In the genomic region with DNA sequence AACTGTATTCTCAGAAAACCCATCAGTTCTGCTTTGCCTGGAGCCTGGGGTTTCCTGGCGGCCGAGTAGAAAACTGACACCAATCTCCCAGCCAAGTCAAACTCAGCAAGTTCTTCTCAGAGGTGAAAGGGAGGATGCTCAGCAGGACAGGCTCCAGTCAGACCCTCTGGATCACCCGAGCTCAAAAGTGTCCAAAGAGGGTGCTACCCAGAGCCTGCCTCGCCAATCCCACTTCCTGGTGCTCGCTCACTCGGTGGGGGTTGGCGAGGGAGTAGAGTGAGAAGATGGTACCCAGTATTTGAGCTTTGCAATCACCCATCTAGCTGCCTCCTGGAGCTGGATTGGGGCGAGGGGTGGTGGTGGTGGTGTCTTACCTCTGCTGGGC, we compare ENCODE assay signal across 11 mouse cellular contexts. TPM values are rescaled to one million over a fixed set of nuclear protein-coding genes. Genes with fewer than 3 reads are reported as not detected.
A peak's percentile ranks its signal among the peaks of the same experiment; 100 is the strongest.
DNase-seq lines count a peak whose midpoint lies in the region; ATAC-seq lines count a peak whose summit lies in the region.
"Had no signal": no experiment of that assay in that cellular context is flagged by ENCODE, and none has a peak within 500 bp of the region (broad histone marks: within the 10 kb centered on the region; RNA-seq: fewer than 3 reads in every experiment).

No protein-coding gene starts in this region.

- DNase-seq in heart, postnatal 10 days, result no peak
- no peak for DNase-seq in neural tube, embryonic 10.5 days (ENCODE audit: extremely low spot score, low spot score)
- no peak for DNase-seq in limb, embryonic 10.5 days (ENCODE audit: low spot score)
- no peak for DNase-seq in layer of hippocampus, adult 9-11 months
- no peak for DNase-seq in layer of hippocampus, postnatal 14 days (ENCODE audit: low spot score in 2 of 2)

- H3K4me3 ChIP-seq in heart, embryonic 11.5 days (ENCODE audit: low read depth, low read length), result 0 out of 2 replicates have a peak overlapping the region, but pooled peaks have one; percentile 34
- H3K4me3 ChIP-seq in neural tube, embryonic 12.5 days, result no peak overlapping the region
- peak overlapping the region; percentile 39; the same call in 1 of the 2 replicates for H3K4me3 ChIP-seq in limb, embryonic 10.5 days
- H3K4me3 ChIP-seq in stomach, embryonic 16.5 days (replicated peaks; ENCODE audit: low read length), result peak overlapping the region; percentile 42

- no peaks in the 10 kb centered on the region for H3K36me3 ChIP-seq in heart, embryonic 11.5 days (ENCODE audit: control insufficient read depth, insufficient read depth, low read length)
- no peaks in the 10 kb centered on the region for H3K36me3 ChIP-seq in neural tube, embryonic 12.5 days
- no peaks in the 10 kb centered on the region for H3K36me3 ChIP-seq in limb, embryonic 10.5 days
- no peaks in the 10 kb centered on the region for H3K36me3 ChIP-seq in stomach, embryonic 16.5 days (ENCODE audit: control insufficient read depth, insufficient read depth, low read length)
- H3K36me3 ChIP-seq: limb, embryonic 13.5 days had no signal

- 32% methylated on average over 8 of the region's 8 CpGs for WGBS in heart, embryonic 11.5 days (ENCODE audit: insufficient replicate concordance)
- WGBS in neural tube, embryonic 12.5 days, result 41% methylated on average over 8 of the region's 8 CpGs
- 47% methylated on average over 8 of the region's 8 CpGs for WGBS in limb, embryonic 10.5 days
- 53% methylated on average over 8 of the region's 8 CpGs for WGBS in stomach, embryonic 16.5 days

- no peak for ATAC-seq in heart, embryonic 11.5 days (replicated peaks; ENCODE audit: insufficient number of reproducible peaks, low FRiP score, low TSS enrichment)
- ATAC-seq in neural tube, embryonic 12.5 days (ENCODE audit: low FRiP score, low read depth), result no peak
- no peak for ATAC-seq in stomach, embryonic 16.5 days (ENCODE audit: insufficient read depth, low FRiP score)

- peaks cover 52% of the 10 kb centered on the region for H3K27me3 ChIP-seq in heart, embryonic 11.5 days (ENCODE audit: control insufficient read depth, insufficient read depth, low read length)
- peaks cover 47% of the 10 kb centered on the region for H3K27me3 ChIP-seq in neural tube, embryonic 12.5 days (replicated peaks)
- peaks cover 67% of the 10 kb centered on the region for H3K27me3 ChIP-seq in limb, embryonic 10.5 days (ENCODE audit: low read depth, poor library complexity, severe bottlenecking)
- peaks cover 3% of the 10 kb centered on the region; the same call in 1 of the 2 replicates for H3K27me3 ChIP-seq in stomach, embryonic 16.5 days (ENCODE audit: control insufficient read depth, insufficient read depth, low read length)

- H3K9me3 ChIP-seq in heart, embryonic 11.5 days (replicated peaks; ENCODE audit: control insufficient read depth, low read length), result no peaks in the 10 kb centered on the region
- H3K9me3 ChIP-seq in neural tube, embryonic 12.5 days, result no peaks in the 10 kb centered on the region
- no peaks in the 10 kb centered on the region for H3K9me3 ChIP-seq in limb, embryonic 10.5 days (replicated peaks)
- H3K9me3 ChIP-seq in stomach, embryonic 16.5 days (replicated peaks; ENCODE audit: control insufficient read depth, low read length), result no peaks in the 10 kb centered on the region
- H3K9me3 ChIP-seq: limb, embryonic 13.5 days had no signal

- peaks cover 8% of the 10 kb centered on the region; the same call in 1 of the 2 replicates for H3K4me1 ChIP-seq in heart, embryonic 11.5 days (ENCODE audit: control insufficient read depth, insufficient read depth, low read length)
- peaks cover 11% of the 10 kb centered on the region for H3K4me1 ChIP-seq in neural tube, embryonic 12.5 days
- peaks cover 13% of the 10 kb centered on the region for H3K4me1 ChIP-seq in limb, embryonic 10.5 days
- H3K4me1 ChIP-seq in stomach, embryonic 16.5 days (ENCODE audit: control insufficient read depth, insufficient read depth, low read length), result peaks cover 11% of the 10 kb centered on the region; the same call in 1 of the 2 replicates

- H3K4me2 ChIP-seq in heart, embryonic 11.5 days, result peak overlapping the region; percentile 60
- H3K4me2 ChIP-seq in neural tube, embryonic 12.5 days (replicated peaks), result 0 out of 2 replicates have a peak overlapping the region, but pooled peaks have one; percentile 50
- H3K4me2 ChIP-seq in stomach, embryonic 16.5 days (ENCODE audit: low read depth, low read length), result peak overlapping the region; percentile 61; the same call in 1 of the 2 replicates

- no peak overlapping the region for H3K9ac ChIP-seq in heart, embryonic 11.5 days (ENCODE audit: low read depth, low read length)
- no peak overlapping the region for H3K9ac ChIP-seq in neural tube, embryonic 12.5 days
- H3K9ac ChIP-seq in stomach, embryonic 16.5 days (ENCODE audit: low read length), result peak overlapping the region; percentile 60
- H3K9ac ChIP-seq: hindbrain, embryonic 14.5 days had no signal

- intact Hi-C loops in heart, postnatal 10 days (cut with DNase I), result loop anchor here (5.0 kb wide), 1 partner anchor 39 kb away; no protein-coding TSS in a partner anchor

- H3K27ac ChIP-seq in heart, embryonic 11.5 days (ENCODE audit: low read depth, low read length), result no peak overlapping the region
- no peak overlapping the region for H3K27ac ChIP-seq in neural tube, embryonic 12.5 days
- H3K27ac ChIP-seq in limb, embryonic 10.5 days, result no peak overlapping the region
- H3K27ac ChIP-seq in stomach, embryonic 16.5 days (ENCODE audit: low read length), result no peak overlapping the region
- H3K27ac ChIP-seq: hindbrain, embryonic 14.5 days; limb, embryonic 13.5 days had no signal

RNA-seq across cellular contexts. Expression of a gene that starts 1.3 kb away (rescaled TPM):
- polyA plus RNA-seq in heart, embryonic 11.5 days (2014; fragmentation: Nextera tagmentation; extraction: Ambion mirVana), result 30.3 and 38.5 TPM in 2 replicates
- total RNA-seq in heart, postnatal 10 days (2021), result 10 to 100 TPM; 30.4 to 33.5 TPM
- polyA plus RNA-seq in neural tube, embryonic 12.5 days (2016; fragmentation: Nextera tagmentation; extraction: Ambion mirVana), result 12.5 and 15.4 TPM in 2 replicates
- 8.0 and 8.1 TPM in 2 replicates for polyA plus RNA-seq in limb, embryonic 10.5 days (2016; fragmentation: Nextera tagmentation; extraction: Ambion mirVana)
- 28.0 and 31.0 TPM in 2 replicates for polyA plus RNA-seq in stomach, embryonic 16.5 days (2015; fragmentation: Nextera tagmentation; extraction: Ambion mirVana)
- 10 to 100 TPM; 32.1 to 32.4 TPM for total RNA-seq in layer of hippocampus, postnatal 14 days (2021)

RNA-seq across cellular contexts. Expression of a gene that starts 10.3 kb away (rescaled TPM):
- polyA plus RNA-seq in heart, embryonic 11.5 days (2014; fragmentation: Nextera tagmentation; extraction: Ambion mirVana), result 2.5 and 4.9 TPM in 2 replicates
- 1 to 10 TPM; 1.3 to 1.6 TPM for total RNA-seq in heart, postnatal 10 days (2021)
- 64.5 and 79.5 TPM in 2 replicates for polyA plus RNA-seq in neural tube, embryonic 12.5 days (2016; fragmentation: Nextera tagmentation; extraction: Ambion mirVana)
- 0.30 and 1.3 TPM in 2 replicates for polyA plus RNA-seq in limb, embryonic 10.5 days (2016; fragmentation: Nextera tagmentation; extraction: Ambion mirVana)
- polyA plus RNA-seq in stomach, embryonic 16.5 days (2015; fragmentation: Nextera tagmentation; extraction: Ambion mirVana), result 22.2 and 25.8 TPM in 2 replicates
- 100 to 1,000 TPM; 333 to 341 TPM for total RNA-seq in layer of hippocampus, postnatal 14 days (2021)
- total RNA-seq: ES-E14 had no signal

RNA-seq across cellular contexts. Expression of a gene that starts 16.0 kb away (rescaled TPM):
- 566 and 581 TPM in 2 replicates for polyA plus RNA-seq in heart, embryonic 11.5 days (2014; fragmentation: Nextera tagmentation; extraction: Ambion mirVana)
- total RNA-seq in heart, postnatal 10 days (2021), result 100 to 1,000 TPM; 695 to 726 TPM
- 24.1 and 26.5 TPM in 2 replicates for polyA plus RNA-seq in neural tube, embryonic 12.5 days (2016; fragmentation: Nextera tagmentation; extraction: Ambion mirVana)
- polyA plus RNA-seq in limb, embryonic 10.5 days (2016; fragmentation: Nextera tagmentation; extraction: Ambion mirVana), result 6.2 and 7.7 TPM in 2 replicates
- 127 and 129 TPM in 2 replicates for polyA plus RNA-seq in stomach, embryonic 16.5 days (2015; fragmentation: Nextera tagmentation; extraction: Ambion mirVana)
- 100 to 1,000 TPM in 1 of 2 experiments, 10 to 100 TPM in 1; 62.6 to 118 TPM for total RNA-seq in layer of hippocampus, postnatal 14 days (2021)
- total RNA-seq: ES-E14 had no signal

RNA-seq across cellular contexts. Expression of a gene that starts 18.1 kb away (rescaled TPM):
- 0.13 and 0.34 TPM in 2 replicates for polyA plus RNA-seq in heart, embryonic 11.5 days (2014; fragmentation: Nextera tagmentation; extraction: Ambion mirVana)
- total RNA-seq in heart, postnatal 10 days (2021), result 1 to 10 TPM; 3.0 to 4.3 TPM
- 4.7 and 6.1 TPM in 2 replicates for polyA plus RNA-seq in neural tube, embryonic 12.5 days (2016; fragmentation: Nextera tagmentation; extraction: Ambion mirVana)
- polyA plus RNA-seq in limb, embryonic 10.5 days (2016; fragmentation: Nextera tagmentation; extraction: Ambion mirVana), result 0.13 and 0.16 TPM in 2 replicates
- 0.92 and 1.7 TPM in 2 replicates for polyA plus RNA-seq in stomach, embryonic 16.5 days (2015; fragmentation: Nextera tagmentation; extraction: Ambion mirVana)
- total RNA-seq in layer of hippocampus, postnatal 14 days (2021), result 10 to 100 TPM; 21.8 to 23.3 TPM

RNA-seq across cellular contexts. Expression of a gene that starts 35.5 kb away (rescaled TPM):
- polyA plus RNA-seq in heart, embryonic 11.5 days (2014; fragmentation: Nextera tagmentation; extraction: Ambion mirVana), result 0.38 and 1.8 TPM in 2 replicates
- total RNA-seq in heart, postnatal 10 days (2021), result 1 to 10 TPM; 2.8 to 5.1 TPM
- 7.1 and 7.8 TPM in 2 replicates for polyA plus RNA-seq in neural tube, embryonic 12.5 days (2016; fragmentation: Nextera tagmentation; extraction: Ambion mirVana)
- polyA plus RNA-seq in limb, embryonic 10.5 days (2016; fragmentation: Nextera tagmentation; extraction: Ambion mirVana), result 7.6 and 10.0 TPM in 2 replicates
- 497 and 614 TPM in 2 replicates for polyA plus RNA-seq in stomach, embryonic 16.5 days (2015; fragmentation: Nextera tagmentation; extraction: Ambion mirVana)
- total RNA-seq in layer of hippocampus, postnatal 14 days (2021), result under 1 TPM; 0.55 to 0.72 TPM
